Mouse (Mus musculus): ENCODE measurements around the gene Duoxa2. TPM values are rescaled to one million over a fixed set of nuclear protein-coding genes. Genes with fewer than 3 reads are reported as not detected.
A peak's percentile ranks its signal among the peaks of the same experiment; 100 is the strongest.

The Duoxa2 gene
- total RNA-seq, 1 experiment, result 0.49 TPM

- in situ Hi-C loops (cut with MboI; ENCODE audit: low sequenced_read_pairs in 2 of 2, unreplicated experiment in 2 of 2), result no loop called here
- Histone ChIP-seq H3K4me1 (ENCODE audit: control insufficient read depth in 2 of 2, insufficient read depth in 2 of 2, low read length in 2 of 2, poor library complexity in 1 of 2) (peaks cover 0 to 10% of the 10 kb centered on the region in 2 experiments; a peak in 2 of 4 replicates), H3K27ac (ENCODE audit: insufficient read depth, low read depth, low read length, poor library complexity, severe bottlenecking) (peak overlapping the region; percentile 5; the same call in 1 of the 2 replicates), H3K36me3 (ENCODE audit: control insufficient read depth, insufficient read depth, low read length, poor library complexity, severe bottlenecking) (no peaks in the 10 kb centered on the region), H3K9ac (ENCODE audit: insufficient read depth, low read depth, low read length, poor library complexity, severe bottlenecking) (no peak overlapping the region), H3K9me3 (ENCODE audit: control insufficient read depth, insufficient read depth, low read depth, low read length) (no peaks in the 10 kb centered on the region), H3K4me3 (ENCODE audit: insufficient read depth in 1 of 2, low read depth in 1 of 2, low read length in 2 of 2, poor library complexity in 1 of 2, severe bottlenecking in 1 of 2) (no peak overlapping the region)
- TF ChIP-seq CHD2 (IDR thresholded peaks at IDR 0.05; ENCODE audit: low read depth, low read length) (no peak), MAFK (IDR thresholded peaks at IDR 0.05; ENCODE audit: insufficient read depth, low read depth, low read length) (no peak), HCFC1 (IDR thresholded peaks at IDR 0.05; ENCODE audit: borderline replicate concordance, insufficient read depth, low read length) (no peak), ZNF384 (IDR thresholded peaks at IDR 0.05; ENCODE audit: low read depth, low read length) (no peak), ZC3H11A (IDR thresholded peaks at IDR 0.05; ENCODE audit: borderline replicate concordance, low read depth, low read length) (no peak)
- no peak for DNase-seq (ENCODE audit: low read depth, low spot score)
Measured at GRCm38 (mm10) chr2:122297271-122298095, 1.2 kb upstream of the Duoxa2 start.

- Histone ChIP-seq H3K9ac (ENCODE audit: insufficient read depth, low read depth, low read length, poor library complexity, severe bottlenecking) (no peak within 1 kb of the TSS), H3K36me3 (ENCODE audit: control insufficient read depth, insufficient read depth, low read length, poor library complexity, severe bottlenecking) (no peaks in the 10 kb centered on the region), H3K9me3 (ENCODE audit: control insufficient read depth, insufficient read depth, low read depth, low read length) (no peaks in the 10 kb centered on the region), H3K27ac (ENCODE audit: insufficient read depth, low read depth, low read length, poor library complexity, severe bottlenecking) (peak within 1 kb of the TSS; percentile 5; the same call in 1 of the 2 replicates), H3K4me1 (ENCODE audit: control insufficient read depth in 2 of 2, insufficient read depth in 2 of 2, low read length in 2 of 2, poor library complexity in 1 of 2) (peaks cover 0 to 10% of the 10 kb centered on the region in 2 experiments; a peak in 2 of 4 replicates), H3K4me3 (ENCODE audit: insufficient read depth in 1 of 2, low read depth in 1 of 2, low read length in 2 of 2, poor library complexity in 1 of 2, severe bottlenecking in 1 of 2) (peak within 1 kb of the TSS; percentile 3 to 7; a peak in 2 of 4 replicates)
- no peak for TF ChIP-seq ZC3H11A (IDR thresholded peaks at IDR 0.05; ENCODE audit: borderline replicate concordance, low read depth, low read length)
- no peak for TF ChIP-seq ZNF384 (IDR thresholded peaks at IDR 0.05; ENCODE audit: low read depth, low read length)
- TF ChIP-seq MAFK (IDR thresholded peaks at IDR 0.05; ENCODE audit: insufficient read depth, low read depth, low read length), result no peak
- no peak for TF ChIP-seq CHD2 (IDR thresholded peaks at IDR 0.05; ENCODE audit: low read depth, low read length)
- no peak for TF ChIP-seq HCFC1 (IDR thresholded peaks at IDR 0.05; ENCODE audit: borderline replicate concordance, insufficient read depth, low read length)
- DNase-seq (ENCODE audit: low read depth, low spot score), result no peak
- in situ Hi-C loops (cut with MboI; ENCODE audit: low sequenced_read_pairs in 2 of 2, unreplicated experiment in 2 of 2), result no loop called here
Measured at GRCm38 (mm10) chr2:122298096-122298499, 602 bp upstream of the Duoxa2 start, which contains the start of gene Duox2. Gene Duox2 (minus strand): TSS chr2:122298449.

- no peak for TF ChIP-seq MAFK (IDR thresholded peaks at IDR 0.05; ENCODE audit: insufficient read depth, low read depth, low read length)
Measured at GRCm38 (mm10) chr2:122299911-122300655, 1.4 kb downstream of the Duoxa2 start.

GRCm38 (mm10) chr2:122300656-122301020, 1.9 kb downstream of the Duoxa2 start:
- TF ChIP-seq ZNF384 (IDR thresholded peaks at IDR 0.05; ENCODE audit: low read depth, low read length) (no peak), CHD2 (IDR thresholded peaks at IDR 0.05; ENCODE audit: low read depth, low read length) (peak; percentile 85)
- Histone ChIP-seq H3K4me1 (ENCODE audit: control insufficient read depth in 2 of 2, insufficient read depth in 2 of 2, low read length in 2 of 2, poor library complexity in 1 of 2) (peaks cover 0 to 10% of the 10 kb centered on the region in 2 experiments; a peak in 2 of 4 replicates), H3K9ac (ENCODE audit: insufficient read depth, low read depth, low read length, poor library complexity, severe bottlenecking) (no peak overlapping the region), H3K36me3 (ENCODE audit: control insufficient read depth, insufficient read depth, low read length, poor library complexity, severe bottlenecking) (no peaks in the 10 kb centered on the region), H3K4me3 (ENCODE audit: insufficient read depth in 1 of 2, low read depth in 1 of 2, low read length in 2 of 2, poor library complexity in 1 of 2, severe bottlenecking in 1 of 2) (no peak overlapping the region), H3K9me3 (ENCODE audit: control insufficient read depth, insufficient read depth, low read depth, low read length) (no peaks in the 10 kb centered on the region), H3K27ac (ENCODE audit: insufficient read depth, low read depth, low read length, poor library complexity, severe bottlenecking) (no peak overlapping the region)
- no peak for DNase-seq (ENCODE audit: low read depth, low spot score)
- in situ Hi-C loops (cut with MboI; ENCODE audit: low sequenced_read_pairs in 2 of 2, unreplicated experiment in 2 of 2), result no loop called here

More at GRCm38 (mm10) chr2:122299911-122300655, 1.4 kb downstream of the Duoxa2 start:
- Histone ChIP-seq H3K9ac (ENCODE audit: insufficient read depth, low read depth, low read length, poor library complexity, severe bottlenecking) (no peak overlapping the region), H3K4me1 (ENCODE audit: control insufficient read depth in 2 of 2, insufficient read depth in 2 of 2, low read length in 2 of 2, poor library complexity in 1 of 2) (peaks cover 0 to 10% of the 10 kb centered on the region in 2 experiments; a peak in 2 of 4 replicates), H3K9me3 (ENCODE audit: control insufficient read depth, insufficient read depth, low read depth, low read length) (no peaks in the 10 kb centered on the region), H3K36me3 (ENCODE audit: control insufficient read depth, insufficient read depth, low read length, poor library complexity, severe bottlenecking) (no peaks in the 10 kb centered on the region), H3K4me3 (ENCODE audit: insufficient read depth in 1 of 2, low read depth in 1 of 2, low read length in 2 of 2, poor library complexity in 1 of 2, severe bottlenecking in 1 of 2) (no peak overlapping the region), H3K27ac (ENCODE audit: insufficient read depth, low read depth, low read length, poor library complexity, severe bottlenecking) (no peak overlapping the region)
- DNase-seq (ENCODE audit: low read depth, low spot score), result no peak
- in situ Hi-C loops (cut with MboI; ENCODE audit: low sequenced_read_pairs in 2 of 2, unreplicated experiment in 2 of 2), result no loop called here
